Mouse (Mus musculus) E14TG2a.4 (cell line): ENCODE data around the gene Ebf4.

Source experiments
- CTCF ChIP-seq: conservative IDR thresholded peaks from 2 replicates; pipeline ENCODE4 v1.5.1; 2014; ENCODE audit warnings: low read length
- NANOG ChIP-seq: IDR thresholded peaks from 2 replicates; pipeline ENCODE4 v1.6.1; 2014; ENCODE audit warnings: borderline replicate concordance, low read length, mixed read lengths
- POU5F1 ChIP-seq: IDR thresholded peaks from 2 replicates; pipeline ENCODE4 v1.6.1; 2014; ENCODE audit warnings: low read length, borderline replicate concordance

GRCm38 (mm10) chr2:130335112-130335511 lies 40.1 kb downstream of the Ebf4 start:
- no peak for TF ChIP-seq CTCF
- no peak for TF ChIP-seq NANOG
- no peak for TF ChIP-seq POU5F1
